Mouse (Mus musculus): ENCODE results near the gene Pbx1.
"Not testable (repeated sequence)": the region's sequence is repeated elsewhere in the genome, so short reads cannot be mapped to it uniquely, and the experiment has no call there.

Gene Pbx1

DNA sequence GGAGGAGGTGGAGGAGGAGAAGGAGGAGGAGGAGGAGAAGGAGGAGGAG, at the start of gene Pbx1:
Gene Pbx1, minus strand, starts transcription at position 39 of the 49 bp plus-strand sequence.
- DNase-seq: not testable (repeated sequence)

DNA sequence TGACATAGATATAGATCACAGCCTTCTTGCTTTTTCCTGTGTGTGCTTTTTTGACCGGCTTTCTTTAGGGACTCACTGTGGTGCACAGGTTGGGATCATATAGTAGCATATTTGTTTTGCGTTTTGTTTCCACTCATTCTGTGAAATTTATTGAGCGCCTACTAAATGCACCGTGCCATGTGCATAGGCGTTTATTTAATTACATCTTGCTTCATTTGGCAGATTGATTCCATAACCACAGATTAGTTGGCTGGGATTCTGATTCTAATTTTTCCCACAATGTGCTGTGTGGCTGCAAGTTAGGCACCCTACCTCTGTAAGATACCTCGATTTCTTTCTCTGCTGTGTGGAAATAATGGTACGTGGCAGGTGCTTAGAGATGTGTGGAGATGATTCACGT, 47.6 kb upstream of the Pbx1 start:
- DNase-seq: no peak

DNA sequence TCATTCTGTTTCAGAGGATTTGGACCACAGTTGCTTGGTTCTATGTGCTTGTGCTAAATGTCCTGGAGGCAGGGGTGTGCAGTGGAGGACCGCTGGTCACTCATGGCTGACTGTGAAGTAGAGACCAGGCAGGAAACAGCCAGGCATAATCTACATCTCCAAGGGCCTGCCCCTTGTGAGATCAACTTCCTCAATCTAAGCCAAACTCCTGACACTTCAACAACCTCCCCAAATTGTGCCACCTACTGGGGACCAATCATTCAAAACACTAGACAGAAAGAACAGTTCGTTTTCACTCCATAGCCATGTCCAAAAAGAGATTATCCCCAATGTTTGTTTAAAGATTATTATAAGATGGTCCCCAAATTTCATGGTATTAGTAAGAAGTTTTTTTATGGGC, 46.8 kb upstream of the Pbx1 start:
- DNase-seq: no peak

DNA sequence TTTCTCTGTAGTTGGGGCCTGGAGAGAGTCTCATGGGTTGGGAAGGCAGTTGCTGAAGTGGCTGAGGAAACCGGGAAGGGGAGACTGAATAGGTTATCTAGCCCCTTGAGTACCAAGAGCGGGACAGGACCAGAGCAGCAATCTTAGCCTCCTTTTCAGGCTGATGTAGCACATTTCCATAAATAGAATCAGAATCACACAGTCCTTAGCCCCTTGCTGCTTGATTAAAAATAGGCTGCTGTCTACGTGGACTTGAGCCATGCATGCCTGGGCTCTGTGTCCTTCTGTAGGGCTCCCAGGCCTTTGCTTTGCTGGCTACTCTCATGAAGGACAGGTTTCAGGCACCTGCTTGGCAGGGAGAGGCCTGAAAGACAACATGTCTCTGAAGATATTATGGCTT, 44.8 kb upstream of the Pbx1 start:
- no peak for DNase-seq

DNA sequence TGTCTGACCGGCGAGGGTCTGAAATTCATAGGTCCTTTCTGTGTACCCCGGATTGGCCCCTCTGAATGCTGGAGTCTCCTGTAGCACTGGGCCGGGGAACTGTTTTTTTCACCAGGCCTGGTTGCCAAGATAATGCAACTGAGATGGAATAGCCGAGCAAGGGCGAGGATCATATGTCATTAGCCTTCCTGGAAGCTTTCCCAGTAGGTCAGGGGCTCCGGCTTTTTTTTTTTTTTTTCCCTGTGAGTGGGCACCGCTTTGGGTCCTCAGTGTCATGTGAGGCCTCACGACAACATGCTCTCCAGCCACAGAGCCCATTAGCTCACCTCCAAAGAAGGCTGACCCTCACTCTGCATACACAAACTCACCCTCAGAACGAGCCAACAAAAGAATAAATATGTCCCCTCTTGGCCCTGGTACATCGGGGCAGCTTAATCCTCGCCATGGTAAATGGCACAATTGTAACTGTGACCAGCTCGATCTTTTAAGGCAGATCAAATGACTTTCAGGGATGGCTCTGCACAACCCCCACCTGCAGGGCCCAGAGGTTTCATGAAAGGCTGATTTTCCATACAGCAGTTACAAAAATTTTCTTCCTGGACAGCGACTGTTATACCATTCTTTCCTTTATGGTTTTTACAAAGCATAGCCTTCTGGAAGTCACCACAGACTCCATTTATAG, 44.3 kb upstream of the Pbx1 start:
- DNase-seq: no peak

DNA sequence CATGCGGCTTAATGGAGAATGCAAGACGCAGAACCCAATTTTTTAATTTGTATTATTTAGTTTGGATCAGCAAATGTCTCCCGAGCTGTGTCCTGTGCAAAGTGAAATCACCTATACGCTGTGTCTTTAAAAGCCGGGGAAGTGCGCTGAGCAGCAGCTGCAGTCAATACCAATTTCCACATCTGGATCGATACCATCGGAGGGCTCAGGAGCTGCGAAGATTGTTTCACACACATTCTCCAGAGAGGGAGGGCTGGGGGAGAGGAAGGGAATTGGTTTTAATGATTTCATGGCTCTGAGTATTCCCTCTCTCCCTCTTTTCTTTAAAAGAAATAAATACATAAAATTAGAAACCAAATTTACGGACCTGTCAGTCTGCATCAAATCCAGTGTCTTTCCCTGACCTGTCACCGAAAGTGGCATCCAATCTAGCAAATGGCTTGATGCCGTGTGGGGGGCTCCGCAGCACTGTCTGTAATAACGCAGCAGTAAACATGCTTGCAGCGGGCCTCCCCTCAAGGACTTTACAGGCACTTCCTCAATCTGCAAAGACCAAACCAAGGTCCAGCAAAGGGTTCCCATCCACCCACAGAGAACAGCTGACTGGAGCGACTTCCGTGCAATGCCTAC, 43.6 kb upstream of the Pbx1 start:
- DNase-seq: no peak

DNA sequence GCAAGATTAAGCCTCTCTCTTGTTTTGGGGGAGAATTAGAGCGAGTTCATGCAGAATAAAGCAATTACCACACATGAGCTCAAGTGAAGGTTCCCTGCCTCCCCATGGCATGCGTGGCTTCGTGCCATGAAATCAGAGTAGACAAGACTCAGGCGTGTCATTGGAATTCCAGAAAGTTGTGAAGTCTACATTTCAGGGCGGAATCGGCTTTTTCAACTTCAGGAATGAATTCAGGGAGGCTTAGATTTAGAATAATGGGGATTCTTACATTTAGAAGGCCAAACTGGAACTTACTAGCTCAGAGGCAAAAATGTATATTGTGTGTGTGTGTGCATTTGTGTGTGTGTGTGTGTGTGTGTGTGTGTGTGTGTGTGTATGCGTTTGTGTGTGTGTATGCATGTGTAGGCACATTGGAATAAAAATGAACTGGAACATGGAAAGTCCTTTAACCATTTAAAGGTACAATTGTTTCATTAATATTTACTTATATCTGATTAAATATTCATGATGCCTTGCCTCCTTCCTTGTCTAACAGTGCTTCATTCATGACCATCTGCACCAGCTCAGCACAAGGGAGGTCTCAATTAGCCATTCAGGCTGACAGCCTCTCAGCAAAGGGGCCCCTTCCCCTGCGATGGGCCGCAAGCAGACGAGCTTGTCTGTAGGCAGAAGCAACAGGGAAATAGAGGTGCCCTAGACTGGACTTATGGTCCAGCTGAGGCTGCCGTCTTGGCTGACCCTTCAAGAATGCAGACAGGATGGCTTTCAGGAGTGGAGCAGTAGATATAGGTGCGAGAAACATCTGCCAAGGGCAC, 41.4 kb upstream of the Pbx1 start:
- DNase-seq: no peak

DNA sequence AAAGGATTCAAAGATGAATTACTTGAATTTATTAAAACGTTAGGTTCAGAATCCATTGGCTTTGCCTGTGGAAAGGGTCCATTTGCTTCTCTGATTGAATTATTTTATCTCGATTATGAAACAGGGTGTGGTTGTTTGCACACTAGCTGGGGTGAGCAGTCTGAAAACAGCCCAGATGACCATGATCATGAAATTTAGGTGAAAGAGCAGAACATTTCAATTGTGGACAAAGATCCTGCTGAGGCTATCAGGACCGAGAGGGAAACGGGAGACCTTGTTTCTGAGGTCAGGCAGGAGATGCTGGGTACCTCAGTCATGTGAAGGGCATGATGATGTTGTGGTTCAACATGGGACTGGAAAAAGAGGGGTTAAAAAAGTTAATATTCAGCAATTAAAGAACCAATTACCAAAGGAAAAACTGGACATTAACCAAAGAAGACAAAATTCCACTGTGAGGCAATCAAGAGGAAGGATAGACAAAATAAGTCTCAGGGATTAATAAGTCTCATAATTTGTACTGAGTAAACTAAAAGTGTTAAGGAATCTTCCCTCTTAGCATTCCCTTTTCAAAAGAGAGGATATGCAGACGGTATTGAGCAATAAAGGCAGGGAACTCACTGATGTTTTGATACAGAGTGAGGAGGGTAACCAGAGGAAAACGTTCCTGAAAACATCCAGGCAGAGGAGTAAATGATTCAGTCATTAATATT, 40.6 kb upstream of the Pbx1 start:
- DNase-seq: no peak

DNA sequence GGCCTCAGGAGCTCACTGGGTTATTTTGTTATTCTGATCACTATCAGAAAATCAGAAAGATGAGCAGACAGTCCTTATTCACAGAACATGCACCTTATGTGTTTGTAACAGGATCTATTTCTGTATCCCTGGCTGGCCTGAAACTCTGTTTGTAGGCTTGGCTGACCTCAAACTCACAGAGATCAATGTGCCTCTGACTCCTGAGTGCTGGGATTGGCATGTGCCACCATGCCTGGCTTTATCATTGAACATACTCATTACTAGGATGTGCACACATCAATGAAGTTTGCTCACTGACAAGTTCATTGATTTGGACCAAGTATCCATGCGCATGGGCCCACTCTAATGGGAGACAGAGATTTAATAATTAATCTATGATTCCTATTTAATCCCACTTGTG, 27.4 kb upstream of the Pbx1 start:
- no peak for DNase-seq

DNA sequence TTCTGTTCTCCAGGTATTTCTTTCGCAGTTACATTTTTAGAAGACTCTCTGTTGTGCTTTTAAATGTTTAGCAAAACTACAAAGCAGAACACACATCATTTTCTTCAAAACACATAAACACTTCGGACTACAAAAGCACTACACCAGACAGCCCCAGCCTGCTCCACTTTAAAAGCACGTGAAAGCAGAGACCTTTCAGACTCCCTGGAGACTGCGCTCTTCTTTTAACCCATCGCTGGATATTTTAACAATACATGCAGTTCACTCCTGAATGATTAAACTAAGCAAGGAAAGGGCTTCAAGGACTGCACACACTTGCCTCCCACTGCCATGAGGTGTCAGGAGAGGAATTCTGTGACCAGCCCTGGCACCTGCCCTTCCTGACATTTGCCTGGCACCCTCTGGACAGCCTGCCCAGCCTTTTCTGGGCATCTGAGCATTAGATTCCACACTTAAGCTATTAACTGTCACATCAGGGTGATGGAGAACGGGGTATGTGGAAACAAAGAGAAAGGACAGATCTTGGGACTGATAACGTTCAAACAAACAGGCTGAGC, 25.2 kb upstream of the Pbx1 start:
- no peak for DNase-seq

DNA sequence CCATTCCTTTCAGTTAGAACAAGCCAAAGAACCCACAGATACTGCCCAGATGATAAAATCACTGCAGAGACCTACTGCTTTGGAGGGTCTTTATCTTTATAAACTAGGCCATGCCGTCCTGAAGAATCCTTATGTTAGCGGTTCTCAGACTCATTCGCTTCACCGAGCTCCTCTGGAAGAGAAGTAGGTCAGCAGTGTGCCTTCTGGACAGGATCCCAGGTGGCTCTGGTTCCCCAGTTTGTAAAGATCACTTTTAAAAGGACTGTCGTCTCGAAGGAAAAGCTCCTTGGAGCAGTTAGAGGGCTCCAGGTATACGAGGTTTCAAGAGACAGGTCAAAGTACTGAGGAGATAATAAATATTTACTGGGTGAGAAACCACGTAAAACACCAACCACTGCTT, 23.1 kb upstream of the Pbx1 start:
- no peak for DNase-seq

DNA sequence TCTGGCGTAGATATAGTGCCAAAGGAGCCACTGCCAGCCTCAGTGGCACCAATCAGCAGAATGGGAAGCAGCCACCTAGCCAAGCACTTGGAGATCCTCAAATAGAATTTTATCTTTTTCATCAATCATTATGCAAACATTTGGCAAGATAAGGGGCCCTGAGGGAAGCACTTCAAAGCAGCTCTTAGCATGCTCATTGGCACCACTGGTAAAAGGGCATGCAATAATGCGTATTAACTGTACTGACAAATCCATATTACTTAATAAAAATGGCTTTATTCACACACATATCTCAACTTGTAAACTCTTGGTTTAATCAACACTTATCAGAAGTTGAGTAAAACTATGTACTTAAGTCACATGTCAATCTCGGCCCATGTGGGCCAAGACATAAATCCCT, 1.6 kb upstream of the Pbx1 start:
- DNase-seq: no peak

DNA sequence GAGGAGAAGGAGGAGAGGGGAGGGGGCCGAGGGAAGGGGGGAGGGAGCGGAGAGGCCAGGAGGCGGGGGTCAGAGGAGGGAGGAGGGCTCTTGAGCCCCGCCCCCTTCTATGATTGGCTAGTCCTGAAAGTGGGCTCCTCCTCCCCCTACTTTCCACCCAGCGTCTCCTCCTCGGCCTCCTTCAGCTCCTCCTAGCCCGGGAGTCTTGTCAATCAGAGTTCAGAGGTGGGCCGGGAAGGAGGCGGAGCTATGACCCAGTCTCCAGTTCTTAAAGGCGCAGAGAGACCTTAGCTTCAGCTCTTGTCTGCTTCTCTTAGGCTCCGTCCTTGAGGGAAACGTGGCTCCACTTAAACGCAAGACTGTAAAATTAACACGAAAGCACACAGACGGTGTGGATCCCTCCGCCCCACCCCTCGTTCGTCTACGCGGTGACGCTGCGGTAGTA, 233 bp upstream of the Pbx1 start:
- peak; percentile 94 for DNase-seq

DNA sequence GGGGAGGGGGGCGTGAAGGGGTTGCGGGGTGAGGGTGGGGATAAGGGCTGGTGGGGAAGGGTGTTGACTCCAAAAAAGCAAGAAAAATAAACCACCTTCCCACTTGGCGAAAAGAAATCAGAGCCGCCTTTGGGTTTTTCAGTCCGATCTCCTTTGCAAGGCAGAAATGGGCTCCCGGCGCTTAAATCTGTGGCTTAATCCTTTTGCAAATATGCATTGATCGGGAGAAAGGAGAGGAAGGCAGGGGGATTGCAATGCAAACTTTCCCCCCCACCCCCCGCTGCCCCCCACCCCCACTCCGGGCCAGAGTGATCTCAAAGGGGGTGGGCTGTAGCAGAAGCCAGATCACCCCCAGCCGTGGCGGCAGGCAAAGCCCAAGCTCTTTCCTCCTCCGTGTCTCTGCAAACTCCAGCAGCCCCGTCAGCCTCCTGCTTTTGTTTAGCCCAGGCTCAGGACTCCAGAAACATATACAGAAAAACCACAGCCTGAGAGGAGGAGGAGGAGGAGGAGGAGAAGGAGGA, 299 bp downstream of the Pbx1 start:
- no peak for DNase-seq

DNA sequence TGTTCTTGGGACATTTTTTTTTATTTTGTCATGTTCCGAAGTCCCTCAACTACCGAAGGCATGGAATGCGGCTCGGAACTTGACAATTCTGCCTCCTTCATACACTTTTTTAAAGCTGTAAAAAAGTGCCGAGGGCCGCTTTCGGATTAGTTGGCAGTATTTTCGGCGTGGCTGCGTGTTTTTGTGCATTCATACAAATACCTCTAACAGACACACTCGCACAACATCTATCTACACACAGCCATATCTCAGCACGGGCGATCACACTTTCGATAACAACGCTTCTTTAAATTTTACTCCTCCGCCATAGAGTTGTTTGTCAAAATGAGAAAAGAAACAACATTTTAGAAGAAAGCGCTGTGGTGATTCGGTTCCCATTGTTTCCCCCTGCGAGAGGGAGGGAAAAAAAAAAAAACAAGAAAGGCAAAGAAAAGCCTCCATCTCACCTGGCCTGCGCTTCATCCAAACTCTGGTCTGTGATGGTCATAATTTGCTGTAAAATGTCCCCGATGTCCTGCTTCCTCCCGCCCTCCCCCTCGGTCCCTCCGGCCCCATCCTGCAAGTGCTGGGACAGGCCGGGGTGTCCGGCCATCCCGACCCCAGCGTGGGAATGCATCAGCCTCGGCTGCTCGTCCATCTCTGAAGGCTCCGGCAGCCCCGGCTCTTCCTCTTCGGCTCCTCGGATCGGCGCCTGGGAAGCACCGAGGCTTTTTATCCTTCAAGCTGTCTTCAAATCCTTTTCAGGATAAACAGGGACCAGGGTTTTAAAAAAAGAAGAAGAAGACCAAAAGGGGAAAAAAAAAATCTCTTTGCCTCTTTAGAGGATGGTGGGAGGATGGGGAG, 981 bp downstream of the Pbx1 start:
- peak; percentile 46 for DNase-seq

DNA sequence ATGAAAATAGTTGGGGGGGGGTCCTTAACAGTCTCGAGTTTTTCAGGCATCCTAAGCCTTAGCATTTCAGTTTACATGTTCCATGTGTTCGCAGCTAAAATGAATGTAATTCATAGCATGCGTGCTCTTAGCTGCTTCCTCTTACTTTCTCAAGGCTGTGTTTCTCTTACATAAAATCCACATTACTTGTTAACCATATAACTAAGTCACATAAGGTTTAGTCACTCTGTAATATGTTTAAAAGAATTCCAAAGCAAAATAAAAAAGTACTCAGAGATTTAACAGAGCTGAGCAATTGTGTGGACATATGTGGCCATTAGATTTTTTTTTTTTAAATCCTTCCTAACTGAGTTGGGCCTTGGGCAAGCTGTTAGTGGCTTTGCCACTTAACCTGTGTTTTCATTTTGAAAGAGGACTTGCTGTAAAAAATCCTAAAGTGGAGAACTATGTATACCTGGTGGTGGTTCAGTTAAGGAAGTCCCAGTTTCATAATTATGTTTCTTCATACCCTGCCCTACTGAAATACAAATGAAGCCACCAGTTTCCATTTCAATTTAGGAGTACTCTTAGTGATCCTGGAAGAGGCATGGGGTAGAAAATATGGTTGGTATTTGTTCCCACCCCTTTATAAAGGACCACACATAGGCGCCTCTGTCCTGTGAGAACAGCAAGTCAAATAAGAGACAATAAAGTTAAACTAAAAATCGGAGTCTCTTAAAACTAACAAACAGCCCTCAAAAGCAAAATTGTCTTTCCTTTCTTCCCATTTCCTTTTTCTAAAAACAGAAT, 2.0 kb downstream of the Pbx1 start:
- no peak for DNase-seq

DNA sequence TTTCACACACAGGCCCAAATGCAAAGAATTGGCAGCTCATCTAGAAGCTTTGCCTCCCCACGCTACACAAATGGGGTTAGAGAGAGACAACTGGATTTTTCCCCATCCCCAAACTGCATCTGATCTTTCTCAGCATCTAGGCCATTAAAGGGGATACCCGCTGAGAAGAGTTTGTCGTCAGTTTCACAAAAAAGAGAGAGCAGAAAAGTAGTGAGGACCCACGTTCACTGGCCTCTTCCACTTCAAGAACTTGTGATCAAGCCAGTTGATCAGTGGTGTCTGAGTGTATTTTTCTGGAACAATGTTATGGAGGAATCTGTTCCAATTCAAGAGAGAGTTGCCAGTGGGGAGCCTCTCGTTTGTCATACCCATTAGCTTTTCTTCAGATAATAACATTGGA, 2.7 kb downstream of the Pbx1 start:
- no peak for DNase-seq

DNA sequence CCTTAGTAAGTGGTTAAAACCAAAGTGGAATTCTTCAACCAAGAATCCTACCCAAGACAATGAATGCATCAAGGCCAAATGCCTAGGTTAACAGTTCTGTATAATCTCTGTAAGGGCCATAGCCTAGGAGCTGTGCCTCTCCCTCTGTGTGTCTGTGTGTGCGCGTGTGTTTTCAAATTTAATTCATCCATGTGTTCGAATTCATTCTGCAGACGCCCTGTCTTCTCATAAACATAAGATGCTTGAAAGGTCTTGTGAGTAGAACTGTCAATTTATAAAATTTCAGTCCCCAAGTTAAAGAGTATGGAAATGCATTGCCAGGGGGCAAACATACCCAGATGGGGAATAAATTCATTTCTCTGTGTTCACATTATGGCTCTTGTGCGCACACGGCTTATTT, 3.8 kb downstream of the Pbx1 start:
- no peak for DNase-seq

DNA sequence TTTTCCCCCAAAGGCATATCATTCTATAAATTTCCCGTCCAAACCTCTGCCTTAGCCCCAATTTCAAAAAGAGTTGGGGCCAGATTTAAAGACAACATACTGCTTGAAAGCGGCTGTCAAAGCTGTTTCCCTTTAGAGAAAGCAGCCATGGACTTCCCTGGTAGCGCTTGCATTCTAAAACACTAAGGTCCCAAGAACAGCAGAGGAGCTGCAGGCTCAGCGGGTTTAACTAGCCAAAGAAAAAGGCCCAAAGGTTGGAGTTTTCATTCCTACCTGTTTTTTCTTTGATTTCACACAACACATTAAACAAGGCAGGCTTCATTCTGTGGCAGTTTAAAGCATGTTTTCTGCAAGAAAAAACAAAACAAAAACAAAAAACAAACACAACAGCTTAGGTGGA, 4.5 kb downstream of the Pbx1 start:
- no peak for DNase-seq

DNA sequence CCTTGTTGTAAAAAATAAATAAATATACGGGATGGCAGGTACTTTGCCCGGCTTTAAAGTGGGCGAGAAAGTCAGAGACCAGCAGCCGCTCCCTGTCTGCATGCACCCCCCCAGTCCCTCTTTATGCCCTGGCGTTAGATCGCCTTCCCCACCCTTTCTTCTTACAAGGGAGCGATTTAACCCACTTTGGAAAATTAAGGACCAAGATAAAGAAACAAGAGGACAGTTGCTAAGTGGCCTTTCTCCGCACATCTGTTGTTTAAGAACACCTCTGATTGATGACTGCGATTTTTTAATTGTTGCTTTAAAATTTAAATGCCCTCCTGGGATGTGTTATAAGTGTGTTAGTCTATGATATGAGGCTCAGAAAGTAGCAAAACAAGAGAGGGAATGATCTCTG, 5.2 kb downstream of the Pbx1 start:
- no peak for DNase-seq

DNA sequence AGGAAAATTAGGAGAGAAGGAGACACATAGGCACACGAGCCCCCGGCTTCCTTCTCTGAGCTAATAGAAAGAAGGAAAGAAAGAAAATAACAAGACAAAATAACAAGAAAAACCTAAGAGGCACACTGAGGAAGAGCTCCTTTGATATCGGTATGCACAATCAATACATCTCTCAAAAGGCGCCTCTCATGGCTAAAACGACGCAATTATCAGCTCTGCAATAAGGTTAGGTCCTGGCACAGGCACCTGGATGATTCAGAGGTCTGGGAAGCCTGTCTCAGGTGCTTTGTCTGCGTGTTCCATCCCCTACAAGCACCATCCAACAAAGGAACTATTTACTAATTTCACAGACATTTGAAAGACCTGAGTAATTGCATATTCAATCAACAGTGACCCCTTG, 5.8 kb downstream of the Pbx1 start:
- no peak for DNase-seq
